Mouse (Mus musculus) midbrain, embryonic 14.5 days (tissue): ENCODE data around the gene Ergic1. TPM values are rescaled to one million over a fixed set of nuclear protein-coding genes. Genes with fewer than 3 reads are reported as not detected.

Experiments used
- ATAC-seq: fragments of 200-750 bp; cut with Nextera tagmentation; 2 replicates; pipeline ENCODE4 v1.8.0; 2017; ENCODE audit warnings: moderate number of reproducible peaks, moderate library complexity; ENCODE audit not compliant: low FRiP score, low TSS enrichment
- DNase-seq: peaks from one replicate; pipeline ENCODE4 v3.0.0-alpha.2; 2015
- H3K27ac ChIP-seq: fragments of 300-500 bp; sonication (generic); replicated peaks from 2 replicates; pipeline ENCODE4 v1.5.1; 2014; ENCODE audit warnings: mild to moderate bottlenecking, low read depth, low read length, moderate library complexity
- H3K27me3 ChIP-seq: fragments of 300-500 bp; sonication (generic); 2 replicates; pipeline ENCODE4 v1.6.1; 2014; ENCODE audit warnings: low read length, control low read depth, mixed read lengths; ENCODE audit not compliant: control insufficient read depth, insufficient read depth
- H3K36me3 ChIP-seq: fragments of 300-500 bp; sonication (generic); 2 replicates; pipeline ENCODE4 v1.6.1; 2014; ENCODE audit warnings: low read length, control low read depth; ENCODE audit not compliant: control insufficient read depth, insufficient read depth
- H3K4me1 ChIP-seq: fragments of 300-500 bp; sonication (generic); 2 replicates; pipeline ENCODE4 v1.6.1; 2014; ENCODE audit warnings: mild to moderate bottlenecking, antibody characterized with exemption, low read length, control low read depth; ENCODE audit not compliant: control insufficient read depth, insufficient read depth
- H3K4me2 ChIP-seq: fragments of 300-500 bp; sonication (generic); 2 replicates; pipeline ENCODE4 v1.6.1; 2014; ENCODE audit warnings: mild to moderate bottlenecking, low read length, moderate library complexity
- H3K4me3 ChIP-seq: fragments of 300-500 bp; sonication (generic); replicated peaks from 2 replicates; pipeline ENCODE4 v1.5.1; 2014; ENCODE audit warnings: low read depth, low read length
- H3K9ac ChIP-seq: fragments of 300-500 bp; sonication (generic); replicated peaks from 2 replicates; pipeline ENCODE4 v1.6.1; 2014; ENCODE audit warnings: mild to moderate bottlenecking, low read length, moderate library complexity
- H3K9me3 ChIP-seq: fragments of 300-500 bp; sonication (generic); 2 replicates; pipeline ENCODE4 v1.6.1; 2016; ENCODE audit warnings: low read length, control low read depth, mixed read lengths; ENCODE audit not compliant: control insufficient read depth
- WGBS: fragments of 180-500 bp; shearing (Covaris S2); extraction: QIAGEN DNeasy Blood & Tissue Kit; methylation state at CpG from one replicate; pipeline ENCODE4 v1.1.7; 2014; 5-methylcytosine and 5-hydroxymethylcytosine counted together
- polyA plus RNA-seq: library from polyadenylated mRNA; unstranded; fragments of >200 nt; fragmentation: Nextera tagmentation; extraction: Ambion mirVana; gene quantifications from 2 replicates; pipeline ENCODE4 v1.2.1, GENCODE M21; 2014

The Ergic1 gene
- polyA plus RNA-seq, 1 experiment from 2014 or later = 117 TPM

GRCm38 (mm10) chr17:26614708-26615486 is 53.6 kb downstream of the Ergic1 start:
- Histone ChIP-seq H3K4me3 (no peak overlapping the region), H3K4me1 (no peaks in the 10 kb centered on the region), H3K4me2 (no peak overlapping the region), H3K9ac (no peak overlapping the region), H3K9me3 (no peaks in the 10 kb centered on the region), H3K27ac (no peak overlapping the region), H3K27me3 (no peaks in the 10 kb centered on the region), H3K36me3 (peaks cover 50% of the 10 kb centered on the region)
- 91% methylated on average over 9 of the region's 9 CpGs for WGBS
- DNase-seq (no peak), ATAC-seq (no peak)

- ATAC-seq (no peak), DNase-seq (no peak)
- H3K36me3 ChIP-seq = peaks cover 57% of the 10 kb centered on the region
- no peak overlapping the region for H3K9ac ChIP-seq
- no peaks in the 10 kb centered on the region for H3K4me1 ChIP-seq
- H3K27me3 ChIP-seq = no peaks in the 10 kb centered on the region
- H3K27ac ChIP-seq = no peak overlapping the region
- no peak overlapping the region for H3K4me2 ChIP-seq
- no peaks in the 10 kb centered on the region for H3K9me3 ChIP-seq
- 94% methylated on average over 2 of the region's 2 CpGs for WGBS
- H3K4me3 ChIP-seq = no peak overlapping the region
Observed at GRCm38 (mm10) chr17:26616696-26617095, 55.4 kb downstream of the Ergic1 start.

DNA sequence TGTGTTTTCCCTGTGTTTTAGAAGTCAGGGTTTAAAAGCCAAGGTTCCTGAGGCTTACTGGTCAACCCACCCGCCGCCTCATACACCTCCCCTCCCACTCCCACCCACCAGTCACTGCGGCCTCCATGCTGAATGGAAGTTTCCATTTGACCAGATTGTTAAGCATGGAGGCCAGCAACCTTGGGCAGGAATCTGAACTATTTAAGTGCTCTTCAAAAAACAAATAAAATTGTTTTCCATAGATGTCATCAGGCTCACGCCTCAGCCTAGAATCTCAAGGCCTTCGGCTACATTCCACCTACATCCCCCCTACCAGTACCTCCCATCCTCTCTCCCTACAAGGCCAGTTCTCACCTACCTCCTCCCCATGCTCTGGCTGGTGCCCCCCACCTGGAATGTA is 57.2 kb downstream of the Ergic1 start:
- DNase-seq (no peak), ATAC-seq (no peak)
- H3K27ac ChIP-seq = no peak overlapping the region
- H3K4me3 ChIP-seq = no peak overlapping the region
- no peaks in the 10 kb centered on the region for H3K9me3 ChIP-seq
- H3K9ac ChIP-seq = no peak overlapping the region
- no peaks in the 10 kb centered on the region for H3K4me1 ChIP-seq
- H3K27me3 ChIP-seq = no peaks in the 10 kb centered on the region
- H3K4me2 ChIP-seq = no peak overlapping the region
- H3K36me3 ChIP-seq = peaks cover 55% of the 10 kb centered on the region
- 98% methylated on average over 5 of the region's 5 CpGs for WGBS

GRCm38 (mm10) chr17:26619577-26619976 is 58.3 kb downstream of the Ergic1 start:
- Histone ChIP-seq H3K27me3 (no peaks in the 10 kb centered on the region), H3K9ac (no peak overlapping the region), H3K4me3 (no peak overlapping the region), H3K36me3 (peaks cover 58% of the 10 kb centered on the region), H3K4me1 (no peaks in the 10 kb centered on the region), H3K9me3 (no peaks in the 10 kb centered on the region), H3K4me2 (no peak overlapping the region), H3K27ac (no peak overlapping the region)
- 91% methylated on average over 6 of the region's 6 CpGs for WGBS
- DNase-seq (no peak), ATAC-seq (no peak)

DNA sequence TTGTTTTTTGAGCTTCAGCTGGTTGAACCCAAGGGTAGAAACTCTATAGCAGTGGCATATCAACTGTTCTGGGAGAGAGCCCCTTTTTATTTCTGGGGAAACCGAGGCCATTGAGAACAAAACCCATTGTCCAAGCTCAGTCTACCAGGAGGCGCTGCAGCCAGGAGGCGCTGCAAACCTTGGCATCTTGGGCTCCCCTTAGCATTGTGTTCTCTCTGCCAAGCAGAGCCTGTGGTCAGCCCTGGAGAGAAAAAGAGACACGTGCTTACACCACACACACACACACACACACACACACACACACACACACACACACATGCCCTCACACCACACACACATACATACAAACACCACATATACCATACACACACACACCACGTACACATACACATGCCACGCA is 59.0 kb downstream of the Ergic1 start:
- no peak overlapping the region for H3K27ac ChIP-seq
- 90% methylated on average over 6 of the region's 6 CpGs for WGBS
- no peaks in the 10 kb centered on the region for H3K4me1 ChIP-seq
- no peak overlapping the region for H3K4me3 ChIP-seq
- no peak for DNase-seq
- no peaks in the 10 kb centered on the region for H3K27me3 ChIP-seq
- H3K4me2 ChIP-seq = no peak overlapping the region
- no peaks in the 10 kb centered on the region for H3K9me3 ChIP-seq
- peaks cover 62% of the 10 kb centered on the region for H3K36me3 ChIP-seq
- H3K9ac ChIP-seq = no peak overlapping the region
- ATAC-seq = no peak

- DNase-seq = no peak
Observed at GRCm38 (mm10) chr17:26620786-26621766, 59.8 kb downstream of the Ergic1 start.

GRCm38 (mm10) chr17:26621912-26622311 is 60.6 kb downstream of the Ergic1 start:
- Histone ChIP-seq H3K9ac (no peak overlapping the region), H3K27ac (no peak overlapping the region), H3K27me3 (no peaks in the 10 kb centered on the region), H3K4me3 (no peak overlapping the region), H3K4me2 (no peak overlapping the region), H3K4me1 (no peaks in the 10 kb centered on the region), H3K36me3 (peaks cover 67% of the 10 kb centered on the region), H3K9me3 (no peaks in the 10 kb centered on the region)
- WGBS = 96% methylated on average over 5 of the region's 5 CpGs
- ATAC-seq (no peak), DNase-seq (no peak)

More at GRCm38 (mm10) chr17:26620786-26621766, 59.8 kb downstream of the Ergic1 start:
- Histone ChIP-seq H3K27me3 (no peaks in the 10 kb centered on the region), H3K9me3 (no peaks in the 10 kb centered on the region), H3K4me1 (no peaks in the 10 kb centered on the region), H3K36me3 (peaks cover 66% of the 10 kb centered on the region), H3K4me3 (no peak overlapping the region), H3K4me2 (no peak overlapping the region), H3K27ac (no peak overlapping the region), H3K9ac (no peak overlapping the region)
- no peak for ATAC-seq
- WGBS = 90% methylated on average over 17 of the region's 17 CpGs

DNA sequence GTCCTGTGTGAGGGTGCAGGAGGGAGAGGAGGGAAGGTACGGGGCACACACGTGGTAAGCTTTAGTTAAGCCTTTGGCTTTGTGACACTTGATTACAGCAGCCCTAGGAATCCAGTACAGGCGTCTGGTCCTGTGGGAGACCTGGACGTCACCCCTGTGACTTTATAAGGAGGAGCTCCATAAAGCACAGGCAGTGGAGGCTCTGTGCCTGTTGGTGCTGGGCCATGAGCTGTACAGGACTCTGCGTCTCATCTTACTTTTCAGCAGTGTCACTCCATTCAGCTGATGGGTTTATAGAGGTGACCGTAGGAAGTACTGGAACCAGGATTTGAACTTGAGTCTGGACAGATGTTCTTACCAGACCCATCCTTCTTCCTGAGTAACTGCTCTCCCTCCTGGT is 62.7 kb downstream of the Ergic1 start:
- Histone ChIP-seq H3K4me1 (no peaks in the 10 kb centered on the region), H3K4me3 (no peak overlapping the region), H3K4me2 (no peak overlapping the region), H3K9me3 (no peaks in the 10 kb centered on the region), H3K36me3 (peaks cover 71% of the 10 kb centered on the region), H3K9ac (no peak overlapping the region), H3K27me3 (no peaks in the 10 kb centered on the region), H3K27ac (no peak overlapping the region)
- ATAC-seq = no peak
- no peak for DNase-seq
- 92% methylated on average over 6 of the region's 6 CpGs for WGBS
